Mouse (Mus musculus) urinary bladder, postnatal 4 days (tissue): ENCODE results near the gene Gprin1.
"Not testable (repeated sequence)": the region's sequence is repeated elsewhere in the genome, so short reads cannot be mapped to it uniquely, and the experiment has no call there.

ENCODE experiments used
- DNase-seq, 2 experiments: peaks; one replicate each; pipeline ENCODE4 v3.0.0; 2021 to 2022; ENCODE audit warnings: low spot score in 2 of 2

Gprin1 gene

GRCm38 (mm10) chr13:54749864-54750411, at the start of gene Gprin1:
Gene Gprin1, minus strand, starts transcription at chr13:54749874.
- DNase-seq: no peak

GRCm38 (mm10) chr13:54798740-54799139, 49.1 kb upstream of the Gprin1 start:
- DNase-seq: no peak

GRCm38 (mm10) chr13:54797861-54798643, 48.4 kb upstream of the Gprin1 start:
- no peak for DNase-seq

GRCm38 (mm10) chr13:54797356-54797755, 47.7 kb upstream of the Gprin1 start:
- DNase-seq: no peak

GRCm38 (mm10) chr13:54794843-54795242, 45.2 kb upstream of the Gprin1 start:
- no peak for DNase-seq

- no peak for DNase-seq
Observed at GRCm38 (mm10) chr13:54794002-54794577, 44.4 kb upstream of the Gprin1 start.

GRCm38 (mm10) chr13:54792259-54793230, 42.9 kb upstream of the Gprin1 start:
- no peak for DNase-seq

GRCm38 (mm10) chr13:54789561-54790397, 40.1 kb upstream of the Gprin1 start:
- DNase-seq: no peak

GRCm38 (mm10) chr13:54788740-54789560, 39.3 kb upstream of the Gprin1 start, which contains the start of gene Tspan17:
Gene Tspan17, plus strand, starts transcription at chr13:54789377.
- peak; percentile 95 to 96 for DNase-seq

- not testable (repeated sequence) for DNase-seq
Observed at GRCm38 (mm10) chr13:54787591-54787990, 37.9 kb upstream of the Gprin1 start.

GRCm38 (mm10) chr13:54783698-54784097, 34.0 kb upstream of the Gprin1 start, which contains the start of gene Eif4e1b:
Gene Eif4e1b, plus strand, starts transcription at chr13:54783998.
- no peak for DNase-seq

GRCm38 (mm10) chr13:54783235-54783634, 33.6 kb upstream of the Gprin1 start:
- no peak for DNase-seq

GRCm38 (mm10) chr13:54781086-54781485, 31.4 kb upstream of the Gprin1 start:
- no peak for DNase-seq

GRCm38 (mm10) chr13:54780592-54780991, 30.9 kb upstream of the Gprin1 start:
- DNase-seq: no peak

- DNase-seq: no peak
Observed at GRCm38 (mm10) chr13:54767012-54767411, 17.3 kb upstream of the Gprin1 start.

- no peak for DNase-seq
Observed at GRCm38 (mm10) chr13:54766192-54766768, 16.6 kb upstream of the Gprin1 start, which contains the start of gene Sncb. Gene Sncb, minus strand, starts transcription at chr13:54766595.

- no peak for DNase-seq
Observed at GRCm38 (mm10) chr13:54765281-54766191, 15.9 kb upstream of the Gprin1 start.

GRCm38 (mm10) chr13:54760906-54761305, 11.2 kb upstream of the Gprin1 start:
- DNase-seq: no peak
